Mouse (Mus musculus): ENCODE data around the gene Kcnip1. TPM values are rescaled to one million over a fixed set of nuclear protein-coding genes. Genes with fewer than 3 reads are reported as not detected.

The Kcnip1 gene
- polyA plus RNA-seq, 1 experiment, result not detected

DNA sequence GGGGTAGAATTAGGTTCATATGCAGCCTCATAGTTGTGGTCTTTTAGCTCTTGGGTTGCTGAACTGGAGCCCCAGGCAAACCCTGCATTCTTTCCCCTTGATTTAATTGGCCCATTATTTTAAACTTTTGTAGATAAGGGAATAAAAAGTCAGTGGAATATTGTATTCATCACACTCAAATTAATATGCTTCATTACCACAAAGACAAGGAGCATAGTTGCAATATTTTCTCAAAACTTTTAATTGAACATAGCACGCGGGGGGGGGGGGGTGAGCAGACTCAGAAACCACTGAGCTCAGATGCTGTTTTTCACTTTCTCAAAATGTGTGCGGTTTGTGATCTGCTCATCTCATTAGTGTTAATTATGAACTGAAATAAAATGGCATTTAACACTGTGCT lies 302.8 kb downstream of the Kcnip1 start:
- Histone ChIP-seq H3K4me3 (replicated peaks) (no peak overlapping the region), H3K9me3 (ENCODE audit: control insufficient read depth, low read length) (no peaks in the 10 kb centered on the region), H3K36me3 (ENCODE audit: control insufficient read depth) (no peaks in the 10 kb centered on the region), H3K27me3 (ENCODE audit: control insufficient read depth) (no peaks in the 10 kb centered on the region), H3K4me1 (ENCODE audit: control insufficient read depth) (no peaks in the 10 kb centered on the region)
- TF ChIP-seq GATA1 (IDR thresholded peaks at IDR 0.05; ENCODE audit: low read length) (no peak), TAL1 (IDR thresholded peaks at IDR 0.05; ENCODE audit: low read length) (no peak)

DNA sequence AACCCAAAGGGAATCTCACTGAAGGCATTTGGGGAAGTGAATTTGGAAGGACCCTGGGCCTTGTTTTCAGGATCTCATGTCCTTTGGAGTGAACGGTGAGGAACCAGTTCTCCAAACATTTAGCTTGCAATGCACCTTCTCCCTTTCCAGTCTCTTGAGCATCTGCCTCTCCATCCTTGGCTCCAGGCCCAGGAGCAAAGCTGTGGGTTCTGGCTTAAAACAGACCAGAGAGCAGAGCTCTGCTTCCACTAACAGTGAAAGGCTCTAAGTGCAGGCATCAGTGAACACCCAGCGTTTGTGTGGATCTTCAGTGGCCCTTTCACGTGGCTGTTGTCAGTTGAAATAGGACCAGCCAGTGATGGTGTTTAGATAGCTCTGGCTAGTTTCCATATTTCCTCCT lies 307.0 kb downstream of the Kcnip1 start:
- Histone ChIP-seq H3K4me3 (replicated peaks) (no peak overlapping the region), H3K4me1 (ENCODE audit: control insufficient read depth) (no peaks in the 10 kb centered on the region), H3K9me3 (ENCODE audit: control insufficient read depth, low read length) (no peaks in the 10 kb centered on the region), H3K36me3 (ENCODE audit: control insufficient read depth) (no peaks in the 10 kb centered on the region), H3K27me3 (ENCODE audit: control insufficient read depth) (no peaks in the 10 kb centered on the region)
- TF ChIP-seq TAL1 (IDR thresholded peaks at IDR 0.05; ENCODE audit: low read length), result no peak
- TF ChIP-seq GATA1 (IDR thresholded peaks at IDR 0.05; ENCODE audit: low read length), result no peak

DNA sequence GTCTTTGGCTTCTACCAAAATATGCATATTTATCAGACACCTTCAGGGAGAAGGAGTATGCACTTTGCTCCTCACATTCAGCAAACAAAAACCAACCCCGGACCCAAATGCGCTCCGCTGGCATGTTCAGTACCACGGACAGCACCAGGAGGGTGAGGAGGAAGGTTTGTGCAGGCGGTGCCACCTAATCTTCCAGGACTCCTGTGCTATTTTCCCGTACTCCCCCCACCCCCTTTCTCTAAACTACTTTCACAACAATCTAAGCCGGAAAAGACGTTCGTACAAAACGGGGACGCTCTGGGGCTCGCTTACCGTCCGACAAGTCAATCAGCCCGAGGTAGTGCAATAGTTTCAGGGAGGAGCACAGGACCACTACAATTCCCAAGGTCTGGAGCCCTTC lies 312.8 kb downstream of the Kcnip1 start:
- H3K9me3 ChIP-seq (ENCODE audit: control insufficient read depth, low read length), result no peaks in the 10 kb centered on the region
- no peaks in the 10 kb centered on the region for H3K4me1 ChIP-seq (ENCODE audit: control insufficient read depth)
- no peak for TF ChIP-seq GATA1 (IDR thresholded peaks at IDR 0.05; ENCODE audit: low read length)
- TF ChIP-seq TAL1 (IDR thresholded peaks at IDR 0.05; ENCODE audit: low read length), result no peak
- no peaks in the 10 kb centered on the region for H3K36me3 ChIP-seq (ENCODE audit: control insufficient read depth)
- no peak overlapping the region for H3K4me3 ChIP-seq (replicated peaks)
- H3K27me3 ChIP-seq (ENCODE audit: control insufficient read depth), result peaks cover 4% of the 10 kb centered on the region; the same call in 1 of the 2 replicates

DNA sequence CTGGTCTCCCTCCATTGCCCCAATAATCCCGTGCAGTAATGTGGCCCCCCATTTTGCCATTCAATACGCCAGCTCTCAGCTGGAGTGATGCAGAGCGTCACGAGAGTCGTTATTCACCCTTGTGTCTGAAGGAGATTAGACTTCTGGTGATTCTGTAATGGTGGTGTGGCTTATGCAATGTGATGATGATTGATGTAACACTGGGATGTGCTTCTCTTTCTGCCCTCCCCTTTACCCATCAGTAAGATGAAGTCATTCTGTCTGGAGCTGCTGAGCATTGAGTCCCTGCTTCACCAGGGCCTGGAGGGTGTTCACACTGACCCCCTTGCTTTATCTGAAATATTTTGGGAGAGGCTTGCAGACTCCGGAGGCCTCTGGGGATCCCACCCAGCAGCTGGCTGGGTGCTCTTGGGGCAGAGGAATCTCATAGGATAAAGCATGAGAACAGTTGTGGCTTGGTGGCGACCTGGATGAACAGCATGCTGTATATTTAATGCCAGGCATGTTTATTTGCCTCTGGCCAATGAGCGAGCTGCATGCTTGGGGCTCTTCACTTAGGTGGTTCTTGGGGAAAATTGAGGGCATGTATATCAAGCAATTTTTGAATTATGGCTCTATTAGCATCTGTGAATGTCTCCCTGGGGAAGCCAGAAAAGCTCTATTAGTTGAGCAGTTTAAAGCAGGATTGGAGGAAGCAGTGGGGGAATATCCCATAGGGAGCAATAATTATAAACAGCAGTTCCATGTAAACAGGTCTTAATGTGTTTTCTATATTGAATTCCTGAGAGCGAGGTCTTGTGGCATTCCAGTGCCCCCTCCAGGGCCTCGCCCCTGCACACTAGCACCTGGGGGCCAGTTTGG lies 322.6 kb downstream of the Kcnip1 start:
- Histone ChIP-seq H3K36me3 (ENCODE audit: control insufficient read depth) (no peaks in the 10 kb centered on the region), H3K4me1 (ENCODE audit: control insufficient read depth) (no peaks in the 10 kb centered on the region), H3K9me3 (ENCODE audit: control insufficient read depth, low read length) (no peaks in the 10 kb centered on the region), H3K4me3 (replicated peaks) (no peak overlapping the region), H3K27me3 (ENCODE audit: control insufficient read depth) (no peaks in the 10 kb centered on the region)
- TF ChIP-seq TAL1 (IDR thresholded peaks at IDR 0.05; ENCODE audit: low read length) (no peak), GATA1 (IDR thresholded peaks at IDR 0.05; ENCODE audit: low read length) (no peak)

DNA sequence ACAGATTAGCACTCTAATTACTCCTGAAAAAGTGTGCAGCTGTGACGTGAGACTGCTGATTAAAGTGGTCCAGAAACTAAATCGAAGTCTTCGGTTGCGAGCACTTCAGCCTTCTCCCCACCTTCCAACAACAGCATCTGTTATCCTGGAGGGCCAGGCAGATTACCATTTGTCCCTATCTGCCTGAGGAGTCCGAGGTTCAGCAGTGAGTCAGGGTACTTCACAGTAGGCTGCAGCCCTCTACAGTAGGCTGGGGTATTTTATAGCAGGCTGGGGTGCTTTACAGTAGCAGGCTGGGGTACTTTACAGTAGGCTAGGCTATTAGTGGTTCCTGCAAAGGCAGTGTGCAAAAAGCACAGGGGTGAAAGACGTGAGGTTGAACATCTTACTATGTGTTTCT lies 324.6 kb downstream of the Kcnip1 start:
- Histone ChIP-seq H3K36me3 (ENCODE audit: control insufficient read depth) (no peaks in the 10 kb centered on the region), H3K4me3 (replicated peaks) (no peak overlapping the region), H3K4me1 (ENCODE audit: control insufficient read depth) (no peaks in the 10 kb centered on the region), H3K9me3 (ENCODE audit: control insufficient read depth, low read length) (no peaks in the 10 kb centered on the region), H3K27me3 (ENCODE audit: control insufficient read depth) (no peaks in the 10 kb centered on the region)
- TF ChIP-seq TAL1 (IDR thresholded peaks at IDR 0.05; ENCODE audit: low read length) (no peak), GATA1 (IDR thresholded peaks at IDR 0.05; ENCODE audit: low read length) (no peak)

DNA sequence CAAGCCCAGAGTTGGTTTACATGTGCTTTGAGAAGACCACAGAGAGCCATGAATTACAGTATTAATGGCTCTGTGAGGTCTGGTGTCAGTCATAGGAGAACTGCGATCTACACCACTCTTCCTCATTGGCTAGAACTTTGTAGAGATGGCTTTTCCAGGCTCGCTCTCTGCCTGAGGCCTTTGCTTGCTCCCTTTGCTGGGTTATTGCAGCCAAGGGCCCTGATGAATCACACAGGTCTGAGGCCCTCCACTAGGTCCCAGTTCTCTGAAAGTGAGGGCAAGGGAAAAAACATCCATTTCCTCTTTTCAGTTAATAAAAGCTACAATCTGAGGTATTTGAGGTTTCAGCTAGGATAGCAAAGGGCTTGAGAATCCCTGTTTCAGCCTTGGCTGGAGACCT lies 329.4 kb downstream of the Kcnip1 start:
- H3K36me3 ChIP-seq (ENCODE audit: control insufficient read depth), result no peaks in the 10 kb centered on the region
- no peaks in the 10 kb centered on the region for H3K4me1 ChIP-seq (ENCODE audit: control insufficient read depth)
- no peak overlapping the region for H3K4me3 ChIP-seq (replicated peaks)
- no peaks in the 10 kb centered on the region for H3K27me3 ChIP-seq (ENCODE audit: control insufficient read depth)
- H3K9me3 ChIP-seq (ENCODE audit: control insufficient read depth, low read length), result no peaks in the 10 kb centered on the region
- TF ChIP-seq TAL1 (IDR thresholded peaks at IDR 0.05; ENCODE audit: low read length) (no peak), GATA1 (IDR thresholded peaks at IDR 0.05; ENCODE audit: low read length) (no peak)

DNA sequence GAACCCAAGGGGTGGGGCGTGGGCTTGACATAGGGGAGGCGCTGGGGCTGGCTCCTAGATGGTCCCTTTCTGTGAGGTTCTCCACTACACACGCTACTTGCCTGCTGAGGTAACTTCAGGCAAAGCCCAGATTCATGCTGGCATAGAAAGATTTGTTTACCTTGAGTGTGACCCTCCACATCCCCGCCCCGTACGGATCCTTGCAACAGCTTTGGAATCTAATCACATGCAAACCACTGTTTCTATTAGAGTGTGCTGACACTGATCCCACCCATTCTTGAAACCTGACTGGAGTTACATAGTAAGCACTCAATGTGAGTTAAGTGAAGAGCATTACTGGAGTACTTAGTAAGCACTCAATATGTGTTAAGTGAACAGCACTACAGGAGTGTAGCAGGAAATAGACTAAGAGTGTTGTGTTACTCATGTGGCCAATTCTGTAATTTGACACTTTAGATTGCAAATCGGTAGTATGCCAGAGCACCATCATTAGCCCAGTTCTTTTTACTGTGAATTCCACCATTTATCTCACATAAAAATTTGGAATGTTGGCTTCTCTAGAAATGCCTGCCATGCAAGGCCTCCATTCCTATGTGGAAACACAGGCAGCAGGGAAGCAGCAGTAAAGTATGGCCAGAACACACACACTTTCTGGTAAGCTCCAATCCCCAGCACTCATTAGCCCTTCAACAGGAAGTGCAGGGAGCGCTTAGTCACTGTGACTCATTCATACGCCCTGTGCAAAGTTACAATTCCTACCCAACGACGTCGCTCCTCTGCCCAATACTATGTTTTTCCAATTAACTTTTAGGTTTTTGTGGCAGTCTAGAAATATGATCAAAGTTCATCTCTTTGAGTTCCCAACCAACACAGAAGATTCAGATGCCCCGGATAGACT lies 332.7 kb downstream of the Kcnip1 start:
- no peak overlapping the region for H3K4me3 ChIP-seq (replicated peaks)
- no peaks in the 10 kb centered on the region for H3K36me3 ChIP-seq (ENCODE audit: control insufficient read depth)
- H3K27me3 ChIP-seq (ENCODE audit: control insufficient read depth), result no peaks in the 10 kb centered on the region
- TF ChIP-seq TAL1 (IDR thresholded peaks at IDR 0.05; ENCODE audit: low read length), result no peak
- TF ChIP-seq GATA1 (IDR thresholded peaks at IDR 0.05; ENCODE audit: low read length), result no peak
- H3K9me3 ChIP-seq (ENCODE audit: control insufficient read depth, low read length), result no peaks in the 10 kb centered on the region
- H3K4me1 ChIP-seq (ENCODE audit: control insufficient read depth), result no peaks in the 10 kb centered on the region

DNA sequence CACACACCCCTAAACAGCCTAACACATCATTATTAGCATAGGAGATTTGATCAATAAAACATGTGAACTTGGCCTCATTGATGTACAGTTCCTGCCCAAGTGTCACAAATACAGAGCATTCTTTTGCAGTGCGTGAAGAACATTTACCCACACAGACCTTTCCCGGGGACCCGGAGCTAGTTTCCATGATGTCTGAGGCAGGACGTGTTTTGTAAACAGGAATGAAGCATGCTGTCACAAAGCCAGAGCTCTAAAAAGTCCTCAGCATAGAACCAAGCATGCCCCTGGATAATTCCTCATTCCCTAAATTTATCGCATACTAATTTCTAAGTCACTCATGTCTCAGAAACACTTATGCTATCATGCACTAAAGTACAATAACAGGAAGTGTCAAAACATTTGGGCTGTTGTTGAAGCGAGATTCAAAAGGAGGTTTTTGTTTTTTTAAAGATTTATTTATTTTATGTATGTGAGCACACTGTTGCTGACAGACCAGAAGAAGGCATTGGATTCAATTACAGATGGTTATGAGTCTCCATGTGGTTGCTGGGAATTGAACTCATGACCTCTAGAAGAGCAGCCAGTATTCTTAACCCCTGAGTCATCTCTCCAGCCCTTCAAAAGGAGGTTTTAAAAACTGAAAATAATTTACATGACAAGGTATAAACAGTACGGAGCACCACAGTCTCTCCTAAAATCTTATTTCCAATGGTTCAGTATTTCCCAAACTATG lies 336.9 kb downstream of the Kcnip1 start:
- H3K4me3 ChIP-seq (replicated peaks), result no peak overlapping the region
- no peaks in the 10 kb centered on the region for H3K36me3 ChIP-seq (ENCODE audit: control insufficient read depth)
- no peak for TF ChIP-seq TAL1 (IDR thresholded peaks at IDR 0.05; ENCODE audit: low read length)
- no peak for TF ChIP-seq GATA1 (IDR thresholded peaks at IDR 0.05; ENCODE audit: low read length)
- no peaks in the 10 kb centered on the region for H3K9me3 ChIP-seq (ENCODE audit: control insufficient read depth, low read length)
- no peaks in the 10 kb centered on the region for H3K4me1 ChIP-seq (ENCODE audit: control insufficient read depth)
- H3K27me3 ChIP-seq (ENCODE audit: control insufficient read depth), result no peaks in the 10 kb centered on the region
